Mouse (Mus musculus): ENCODE data around the gene Cfap126.
A peak's percentile ranks its signal among the peaks of the same experiment; 100 is the strongest.
"Not testable (repeated sequence)": the region's sequence is repeated elsewhere in the genome, so short reads cannot be mapped to it uniquely, and the experiment has no call there.

Gene Cfap126

DNA sequence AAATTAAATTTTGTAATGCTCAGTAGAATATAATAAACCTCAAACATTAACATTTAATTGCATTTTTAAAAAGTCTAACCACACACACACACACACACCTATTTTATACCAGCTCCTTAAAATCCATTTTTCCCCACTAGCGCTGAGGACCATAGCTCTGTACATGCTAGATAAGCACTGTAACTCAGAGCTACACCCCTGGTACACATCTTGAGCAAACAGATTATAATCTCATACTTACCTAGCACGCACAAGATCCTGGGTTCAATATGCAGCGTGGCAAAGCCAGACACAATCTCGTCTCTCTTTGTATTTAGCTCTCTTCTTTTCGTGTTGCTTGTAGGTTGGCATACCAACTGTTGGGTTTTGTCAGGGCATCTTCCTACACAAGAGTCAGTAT, 10.7 kb downstream of the Cfap126 start:
- DNase-seq (ENCODE audit: low read depth), result no peak

DNA sequence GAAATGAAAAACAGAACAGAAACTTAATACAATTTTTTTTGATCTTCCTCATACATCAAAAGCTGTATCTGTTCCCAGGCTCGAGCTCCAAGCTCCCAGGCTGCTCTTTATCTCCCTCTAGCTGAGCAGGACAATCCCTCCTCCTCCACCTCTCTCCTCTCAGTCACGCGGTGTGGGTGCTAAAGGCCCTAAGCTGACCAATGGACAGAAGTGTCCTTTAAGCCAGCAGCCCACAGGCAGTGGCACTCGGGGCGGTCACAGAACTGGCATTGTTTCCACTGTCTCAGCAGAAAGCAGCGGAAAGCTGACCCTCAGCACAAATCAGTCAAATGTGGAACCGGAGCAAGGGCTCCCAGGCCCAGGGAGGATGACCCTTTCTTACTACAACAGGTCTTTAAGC, 15.5 kb downstream of the Cfap126 start:
- no peak for DNase-seq (ENCODE audit: low read depth)

DNA sequence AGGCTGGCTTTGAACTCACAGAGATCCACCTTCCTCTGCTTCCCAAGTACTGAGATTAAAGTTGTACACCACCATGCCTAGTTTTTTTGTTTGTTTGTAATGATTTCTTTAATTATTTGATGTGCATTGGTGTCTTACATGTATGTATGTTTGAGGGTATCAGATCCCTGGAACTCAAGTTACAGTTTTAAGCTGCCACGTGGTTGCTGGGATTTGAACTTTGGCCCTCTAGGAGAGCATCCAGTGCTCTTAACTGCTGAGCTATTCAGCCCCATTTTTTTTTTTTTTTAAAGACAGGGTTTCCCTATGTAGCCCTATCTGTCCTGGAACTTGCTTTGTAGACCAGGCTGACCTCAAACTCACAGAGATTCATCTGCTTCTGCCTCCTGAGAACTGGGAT, 17.3 kb downstream of the Cfap126 start:
- no peak for DNase-seq (ENCODE audit: low read depth)

DNA sequence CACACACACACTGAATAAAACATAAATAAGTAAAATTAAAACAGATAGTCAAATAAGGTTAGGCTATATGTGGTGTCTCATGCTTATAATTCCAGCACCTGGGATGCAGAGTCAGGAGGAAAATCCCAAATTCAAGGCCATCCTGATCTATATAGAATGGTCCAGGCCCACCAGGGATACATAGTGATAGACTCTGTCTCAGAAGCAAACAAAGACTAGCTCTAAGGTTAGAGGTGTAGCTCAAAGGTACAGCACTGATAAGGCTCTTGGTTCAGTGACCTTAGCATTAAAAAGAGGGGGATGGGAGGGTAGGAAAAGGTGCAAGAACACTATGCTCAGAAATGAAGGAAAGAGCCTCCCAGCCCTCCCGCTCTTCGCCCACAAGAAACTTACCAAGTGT, 21.9 kb downstream of the Cfap126 start:
- no peak for DNase-seq (ENCODE audit: low read depth)

DNA sequence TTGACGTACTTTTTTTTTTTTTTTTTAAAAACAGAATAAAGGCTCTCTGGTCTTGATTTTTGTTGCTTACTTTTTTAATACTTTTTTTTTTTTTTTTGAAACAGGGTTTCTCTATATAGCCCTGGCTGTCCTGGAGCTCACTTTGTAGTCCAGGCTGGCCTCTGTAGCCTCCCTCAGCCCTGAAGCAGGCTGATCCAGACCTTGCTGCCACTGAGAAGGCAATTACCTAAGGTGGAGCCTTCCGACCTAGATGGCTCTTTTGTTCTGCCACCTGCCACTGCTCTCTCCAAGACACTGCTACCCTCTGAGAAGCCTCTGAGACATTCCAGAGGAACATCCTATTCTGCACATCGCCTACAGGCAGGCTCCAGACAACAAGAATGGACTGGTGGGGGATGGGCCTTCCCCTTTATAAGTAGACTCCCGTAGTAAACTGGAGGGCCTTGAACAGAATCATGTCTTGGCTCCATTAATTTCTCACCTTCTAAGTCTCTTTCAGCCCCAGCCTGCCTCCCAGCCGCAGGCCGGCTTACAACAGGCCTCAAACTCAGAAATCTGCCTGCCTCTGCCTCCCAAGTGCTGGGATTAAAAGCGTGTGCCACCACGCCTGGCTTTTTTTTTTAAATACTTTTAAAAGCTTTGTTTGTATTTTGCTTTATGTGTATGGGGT, 23.9 kb downstream of the Cfap126 start:
- not testable (repeated sequence) for DNase-seq (ENCODE audit: low read depth)

DNA sequence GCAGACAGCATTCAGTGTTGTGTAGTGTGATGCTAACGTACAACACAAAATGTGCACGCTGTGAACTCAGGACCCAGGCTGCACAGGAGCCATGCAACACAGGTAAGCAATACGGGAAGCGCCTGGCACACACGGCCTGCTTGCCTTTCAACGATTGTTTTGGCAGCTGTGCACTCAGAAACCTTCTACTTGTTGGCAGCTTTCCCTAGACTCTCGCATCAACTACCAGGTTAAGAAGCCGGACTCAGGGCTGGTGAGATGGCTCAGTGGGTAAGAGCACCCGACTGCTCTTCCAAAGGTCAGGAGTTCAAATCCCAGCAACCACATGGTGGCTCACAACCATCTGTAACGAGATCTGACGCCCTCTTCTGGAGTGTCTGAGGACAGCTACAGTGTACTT, 29.3 kb downstream of the Cfap126 start:
- DNase-seq (ENCODE audit: low read depth), result not testable (repeated sequence)

DNA sequence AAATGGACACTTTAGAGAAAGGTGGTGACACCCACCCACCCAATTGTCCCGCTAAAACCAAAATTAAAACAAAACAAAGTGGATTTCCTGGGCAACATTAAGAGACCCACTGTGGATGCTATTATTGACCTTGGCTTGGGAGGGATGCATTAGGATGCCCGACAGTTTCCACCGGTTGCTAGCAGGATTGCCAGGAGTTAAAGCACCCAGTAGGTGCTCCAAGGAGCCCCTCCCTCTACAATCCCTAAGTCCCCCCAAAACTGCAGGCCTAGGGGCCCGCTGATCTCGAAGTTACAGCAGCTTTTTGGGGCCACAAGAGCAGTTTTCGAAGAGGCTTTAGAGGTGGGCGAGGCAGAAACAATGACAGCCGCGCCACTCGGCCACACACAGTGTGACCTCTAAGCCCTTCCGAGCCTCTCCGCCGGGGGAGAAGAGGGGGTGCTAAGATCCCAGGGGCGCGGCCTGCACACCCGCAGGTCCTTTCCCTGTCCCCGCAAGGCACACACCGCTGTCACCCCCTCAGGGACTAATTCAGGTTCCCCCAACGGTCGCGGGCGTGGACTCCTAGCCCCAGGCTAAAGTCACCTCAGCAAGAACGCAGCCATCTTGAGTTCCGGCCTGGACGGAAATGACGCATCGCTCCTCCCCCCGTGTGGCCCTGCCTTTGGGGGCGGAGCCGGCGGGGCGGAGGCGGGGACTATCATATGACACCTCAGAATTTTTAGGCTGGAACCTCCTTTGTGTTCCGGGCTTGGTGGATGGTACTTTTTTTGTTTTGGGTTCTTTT, 36.4 kb downstream of the Cfap126 start, which contains the start of the genes Sdhc and Mpz:
TSS of gene Sdhc (minus strand) at position 630 of the 787 bp plus-strand sequence.
TSS of gene Mpz (plus strand) at position 738 of the 787 bp plus-strand sequence.
- DNase-seq (ENCODE audit: low read depth), result peak; percentile 98

DNA sequence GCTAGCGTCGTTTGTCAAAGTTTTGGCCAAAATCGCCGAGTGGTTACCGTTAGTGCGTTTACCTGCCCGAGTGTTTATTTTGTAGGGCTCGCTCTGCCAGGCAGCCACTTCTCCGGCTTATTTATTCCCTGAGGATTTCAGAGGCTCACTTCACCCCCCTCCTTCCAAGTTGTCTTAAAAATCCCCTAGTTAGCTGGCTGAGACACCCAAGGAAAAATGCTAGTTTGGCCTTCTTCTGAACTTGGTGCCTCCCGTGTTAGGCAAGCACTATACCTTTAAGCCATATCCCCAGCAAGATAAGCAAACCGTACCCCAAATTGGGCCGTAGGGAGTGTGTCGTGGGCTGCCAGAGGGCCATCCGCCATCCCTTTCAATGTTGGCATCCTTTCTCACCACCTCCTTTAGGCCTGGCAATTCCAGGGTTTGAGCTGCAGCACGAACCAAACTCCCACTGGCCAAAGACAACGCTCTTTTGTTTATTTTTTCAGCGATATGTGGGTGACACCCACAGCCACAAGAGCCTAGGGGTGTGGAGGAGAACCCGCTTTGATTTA, 37.2 kb downstream of the Cfap126 start:
- no peak for DNase-seq (ENCODE audit: low read depth)

DNA sequence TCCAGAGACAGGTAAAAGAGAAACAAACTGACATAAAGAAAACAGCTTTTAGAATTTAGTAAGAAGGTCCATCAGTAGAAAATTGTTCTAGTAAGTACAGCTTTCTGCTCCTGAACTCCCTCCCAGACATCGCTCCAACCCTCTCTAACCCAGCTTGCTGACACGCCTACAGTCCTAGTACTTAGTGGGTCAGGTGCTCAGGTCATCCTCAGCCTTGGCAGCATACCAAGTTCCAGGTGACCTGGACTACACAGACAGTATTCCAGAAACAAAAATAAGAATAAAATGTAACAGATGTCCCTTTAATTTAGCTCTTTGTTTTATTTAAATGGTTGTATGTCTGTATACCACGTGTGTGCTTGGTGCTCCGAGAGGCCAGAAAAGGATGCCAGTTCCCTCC, 38.2 kb downstream of the Cfap126 start:
- DNase-seq (ENCODE audit: low read depth), result no peak

DNA sequence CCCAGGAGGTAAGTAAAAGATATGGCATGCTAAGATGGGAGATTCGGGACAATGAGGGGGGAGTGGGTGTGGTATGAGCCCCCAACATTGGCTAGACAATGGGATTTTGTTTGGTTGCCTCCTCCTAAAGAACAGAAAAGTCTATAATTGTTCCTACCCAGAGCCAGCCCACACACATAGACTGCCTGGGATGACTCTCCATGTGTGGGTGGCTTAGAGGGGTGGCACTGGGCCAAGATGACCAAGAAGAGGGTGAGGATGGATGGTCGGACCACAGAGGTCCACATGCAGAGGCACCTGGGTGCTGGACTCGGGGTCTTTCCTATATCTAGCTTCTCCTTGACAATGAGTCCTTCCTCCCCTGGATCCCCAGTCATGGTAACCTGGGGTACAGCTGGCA, 42.9 kb downstream of the Cfap126 start:
- DNase-seq (ENCODE audit: low read depth), result no peak

DNA sequence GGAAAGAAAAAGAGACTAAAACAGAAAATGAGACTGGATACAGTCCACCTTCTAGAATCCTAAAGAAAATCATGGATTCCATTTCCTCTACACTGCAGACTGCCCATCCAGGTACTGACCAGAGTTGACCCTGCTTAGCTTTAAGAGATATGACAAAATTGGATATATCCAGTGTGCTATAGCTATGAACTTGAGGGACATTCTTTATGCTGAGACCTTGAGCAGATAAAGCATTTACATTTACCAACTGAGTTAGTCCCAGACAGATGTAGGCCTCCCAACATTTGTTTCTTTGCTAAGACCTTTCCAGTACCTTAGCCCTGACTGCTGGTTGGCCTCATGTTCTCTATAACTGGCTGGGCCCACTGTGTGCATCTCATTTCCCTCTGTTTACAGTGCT, 44.2 kb downstream of the Cfap126 start:
- DNase-seq (ENCODE audit: low read depth), result no peak

DNA sequence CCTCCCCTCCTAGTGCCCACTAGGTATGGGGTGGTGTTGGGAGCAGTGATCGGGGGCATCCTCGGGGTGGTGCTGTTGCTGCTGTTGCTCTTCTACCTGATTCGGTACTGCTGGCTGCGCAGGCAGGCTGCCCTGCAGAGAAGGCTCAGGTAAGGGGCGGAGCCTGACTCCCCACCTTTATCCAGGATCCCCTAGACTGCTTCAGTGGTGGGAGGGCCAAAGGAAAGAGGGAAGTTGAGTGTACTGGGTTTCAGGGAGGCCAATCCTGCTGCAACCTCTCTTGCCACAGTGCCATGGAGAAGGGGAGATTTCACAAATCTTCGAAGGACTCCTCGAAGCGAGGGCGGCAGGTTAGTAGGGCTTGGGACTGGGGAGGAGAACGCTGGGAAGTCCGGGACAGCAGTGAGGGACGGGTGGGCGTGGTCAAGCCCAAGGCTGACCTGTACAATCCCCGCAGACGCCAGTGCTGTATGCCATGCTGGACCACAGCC, 45.8 kb downstream of the Cfap126 start:
- no peak for DNase-seq (ENCODE audit: low read depth)

DNA sequence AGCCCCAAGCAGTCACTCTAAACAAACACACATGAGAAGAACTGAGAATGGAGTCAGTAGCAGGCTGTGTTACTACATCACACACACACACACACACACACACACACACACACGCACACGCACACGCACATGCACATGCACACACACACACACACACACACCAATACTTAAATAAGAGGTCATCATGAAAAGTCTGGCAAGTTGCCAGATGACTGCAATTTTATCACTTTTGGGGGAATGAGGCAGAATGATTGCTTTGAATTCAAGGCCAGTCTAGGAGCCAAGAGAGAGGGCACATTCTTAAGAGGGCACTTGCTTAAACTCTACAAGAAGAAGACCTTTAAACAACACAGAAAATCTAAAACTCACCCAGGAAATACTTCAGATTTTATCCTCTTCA, 48.8 kb downstream of the Cfap126 start:
- no peak for DNase-seq (ENCODE audit: low read depth)

DNA sequence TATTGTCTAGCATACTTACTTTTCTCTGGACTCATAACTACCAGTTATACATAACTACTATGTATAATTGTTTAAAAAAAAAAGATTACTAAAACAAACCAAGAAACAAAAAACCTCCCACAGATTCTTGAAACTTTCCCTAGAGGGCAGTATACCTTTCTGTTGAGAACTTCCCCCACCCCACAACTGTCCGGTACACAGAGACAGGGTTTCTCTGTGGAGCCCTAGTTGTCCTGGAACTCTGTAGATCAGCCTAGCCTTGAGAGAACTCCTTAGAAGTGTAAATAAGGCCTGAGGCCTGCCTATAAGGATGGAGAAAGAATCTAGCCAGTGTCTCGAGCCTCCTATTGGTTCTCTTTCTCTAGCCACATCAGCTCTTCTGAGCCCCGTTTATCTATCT, 50.5 kb downstream of the Cfap126 start:
- DNase-seq (ENCODE audit: low read depth), result peak; percentile 38

DNA sequence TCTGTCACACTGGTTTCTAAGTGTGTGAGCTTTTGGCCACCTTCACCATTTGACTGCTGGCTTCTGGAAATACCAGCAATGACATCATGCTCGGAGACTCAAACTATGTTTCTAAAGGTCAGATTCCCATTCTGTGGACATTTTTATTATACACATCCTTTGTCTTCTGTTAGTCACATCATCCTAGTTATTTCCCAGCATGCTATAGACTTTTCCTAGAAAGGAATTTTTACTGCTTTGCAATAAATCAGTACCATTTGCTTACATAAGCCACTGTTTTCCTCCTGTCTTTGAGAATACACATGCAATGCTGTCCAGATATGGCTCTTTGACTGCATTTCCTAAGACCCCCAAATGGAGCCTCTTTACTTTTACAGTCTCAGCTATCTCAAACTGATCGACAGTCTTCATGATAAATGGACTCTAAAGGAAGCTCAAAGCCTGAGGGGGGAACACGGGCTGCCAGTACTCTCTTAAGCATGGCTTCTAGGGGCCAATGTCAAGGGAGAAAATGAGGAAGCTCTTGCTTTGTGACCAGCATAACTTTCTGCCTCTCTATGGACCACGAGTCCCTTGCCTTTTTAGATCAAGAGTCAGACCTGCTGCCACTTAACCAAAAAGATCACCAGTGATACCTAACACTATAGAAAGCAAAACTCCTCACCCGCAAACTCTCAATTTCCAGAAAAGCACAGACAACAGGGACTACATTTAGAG, 52.1 kb downstream of the Cfap126 start:
- DNase-seq (ENCODE audit: low read depth), result no peak

DNA sequence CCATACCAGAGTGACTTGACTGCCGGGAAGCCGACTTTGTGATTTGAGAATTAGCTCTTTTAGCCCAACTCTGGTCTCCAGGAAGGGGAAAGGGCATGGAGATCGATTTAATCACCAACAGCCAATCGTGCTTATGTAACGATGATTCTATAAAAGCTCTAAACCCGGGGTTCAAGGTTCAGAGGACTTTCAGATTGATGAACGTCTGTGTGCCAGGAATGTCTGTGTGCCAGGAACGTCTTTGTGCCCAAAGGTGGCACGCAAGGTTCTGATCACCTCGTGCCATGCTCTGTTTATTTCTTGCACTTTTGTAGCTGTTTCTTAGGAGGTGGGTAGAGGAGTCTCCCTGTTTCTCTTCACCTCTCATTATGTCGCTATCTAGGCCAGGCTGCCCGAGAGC, 55.2 kb downstream of the Cfap126 start:
- DNase-seq (ENCODE audit: low read depth), result no peak

DNA sequence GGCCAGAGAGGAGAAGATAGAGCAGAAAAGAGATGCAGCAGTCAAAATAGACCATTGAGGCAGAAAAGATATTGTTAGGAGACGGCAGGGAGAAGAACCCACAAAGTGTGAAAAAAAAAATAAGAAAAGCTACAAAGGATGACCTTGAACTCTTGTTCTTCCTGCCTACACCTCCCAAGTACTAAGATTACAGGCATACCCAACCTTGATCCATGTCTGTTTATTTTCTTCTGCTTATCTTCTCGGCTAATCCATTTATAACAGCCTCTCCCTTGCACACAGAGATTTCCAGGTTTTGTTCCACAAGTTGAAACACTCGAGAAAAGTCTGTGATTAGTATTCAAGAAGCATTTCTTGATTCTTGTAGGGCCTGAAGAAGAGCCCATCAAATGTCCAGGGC, 56.2 kb downstream of the Cfap126 start:
- DNase-seq (ENCODE audit: low read depth), result no peak

DNA sequence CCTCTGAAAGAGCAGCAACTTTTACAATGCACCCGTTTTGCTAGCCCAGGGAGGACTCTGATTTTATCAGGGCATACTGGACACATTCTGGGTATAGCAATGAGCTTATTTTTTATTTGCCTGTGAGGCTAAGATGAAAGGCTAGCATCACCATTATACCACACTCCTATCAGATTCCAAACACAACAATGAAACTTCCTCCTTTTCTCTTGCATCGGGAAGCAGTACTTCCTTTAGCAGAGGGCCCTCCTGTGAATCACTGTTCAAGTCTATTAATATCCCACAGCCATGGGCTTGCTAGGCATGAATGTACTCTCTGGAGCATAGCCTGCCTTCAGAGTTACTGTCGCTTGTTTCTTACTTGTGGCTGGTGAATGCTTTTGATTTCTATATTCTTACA, 57.4 kb downstream of the Cfap126 start:
- DNase-seq (ENCODE audit: low read depth), result no peak

DNA sequence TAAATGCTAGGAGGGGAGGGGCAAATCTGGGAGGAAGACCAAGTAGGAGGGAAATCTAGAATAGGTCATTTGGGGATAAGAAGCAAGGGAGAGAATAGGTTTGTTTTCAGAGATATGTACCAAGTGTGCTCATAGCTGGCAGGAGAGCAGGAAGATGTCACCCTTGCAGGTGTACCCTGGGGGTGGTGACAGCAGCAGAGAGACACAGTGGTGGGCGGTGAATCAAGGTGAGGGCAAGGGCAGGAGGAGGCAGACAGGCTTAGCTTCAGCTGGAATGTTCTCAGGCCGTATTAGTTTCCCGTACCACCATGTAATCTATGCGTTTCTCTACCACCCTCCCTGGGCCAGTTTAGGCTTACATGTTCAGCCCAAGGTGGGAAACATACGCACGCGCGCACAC, 59.1 kb downstream of the Cfap126 start:
- DNase-seq (ENCODE audit: low read depth), result no peak
